Comparison of ENCODE assay signal across 8 mouse cellular contexts in genomic region chr7:38271511-38271811, GRCm38 (mm10). TPM values are rescaled to one million over a fixed set of nuclear protein-coding genes. Genes with fewer than 3 reads are reported as not detected.
DNase-seq lines count a peak whose midpoint lies in the region; ATAC-seq and TF ChIP-seq lines count a peak whose summit lies in the region.

No protein-coding gene starts in this region.

- peak overlapping the region; percentile 48; the same call in 1 of the 2 replicates for H3K27ac ChIP-seq in lung, embryonic 15.5 days
- H3K27ac ChIP-seq in embryonic fibroblast, embryonic 13.5 days (ENCODE audit: insufficient read depth, low read length) = peak overlapping the region; percentile 75
- peak overlapping the region; percentile 60; the same call in 1 of the 2 replicates for H3K27ac ChIP-seq in intestine, postnatal 0 days (ENCODE audit: low read depth, low read length)
- H3K27ac ChIP-seq in neural tube, embryonic 14.5 days (ENCODE audit: low read depth, low read length) = peak overlapping the region; percentile 73

- TF ChIP-seq POLR2A in embryonic fibroblast, embryonic 13.5 days (IDR thresholded peaks at IDR 0.05; ENCODE audit: low read depth, low read length) = no peak

- no peak for ATAC-seq in lung, embryonic 15.5 days (ENCODE audit: borderline replicate concordance, extremely low read depth, low FRiP score, low TSS enrichment)
- peak; percentile 56 for ATAC-seq in intestine, postnatal 0 days
- ATAC-seq in neural tube, embryonic 14.5 days (ENCODE audit: low read depth) = no peak

- peak overlapping the region; percentile 83 for H3K4me2 ChIP-seq in lung, embryonic 15.5 days
- peak overlapping the region; percentile 90 for H3K4me2 ChIP-seq in intestine, postnatal 0 days (replicated peaks; ENCODE audit: low read depth)
- peak overlapping the region; percentile 98 for H3K4me2 ChIP-seq in neural tube, embryonic 14.5 days (ENCODE audit: low read depth, low read length)

- H3K4me1 ChIP-seq in lung, embryonic 15.5 days = peaks cover 10% of the 10 kb centered on the region
- H3K4me1 ChIP-seq in embryonic fibroblast, embryonic 13.5 days (ENCODE audit: control insufficient read depth, insufficient read depth, low read length) = peaks cover 4% of the 10 kb centered on the region
- peaks cover 6% of the 10 kb centered on the region; the same call in 1 of the 2 replicates for H3K4me1 ChIP-seq in intestine, postnatal 0 days (replicated peaks; ENCODE audit: control insufficient read depth, insufficient read depth, low read length)
- peaks cover 12% of the 10 kb centered on the region for H3K4me1 ChIP-seq in neural tube, embryonic 14.5 days (ENCODE audit: control insufficient read depth, insufficient read depth, low read length)

- no peak for DNase-seq in lung, adult 18-20 months
- no peak for DNase-seq in adrenal gland, adult 18-20 months (ENCODE audit: low spot score in 2 of 2)
- no peak for DNase-seq in cerebellum, adult 11 months
- no peak for DNase-seq in thymus, adult 18-20 months

- H3K27me3 ChIP-seq in lung, embryonic 15.5 days = no peaks in the 10 kb centered on the region
- H3K27me3 ChIP-seq in intestine, postnatal 0 days (replicated peaks; ENCODE audit: control insufficient read depth, insufficient read depth, low read length) = no peaks in the 10 kb centered on the region
- H3K27me3 ChIP-seq in neural tube, embryonic 14.5 days (ENCODE audit: control insufficient read depth, insufficient read depth, low read length) = no peaks in the 10 kb centered on the region

- H3K36me3 ChIP-seq in lung, embryonic 15.5 days = peaks cover 16% of the 10 kb centered on the region; the same call in 1 of the 2 replicates
- peaks cover 1% of the 10 kb centered on the region; the same call in 1 of the 2 replicates for H3K36me3 ChIP-seq in intestine, postnatal 0 days (ENCODE audit: control insufficient read depth, insufficient read depth)
- H3K36me3 ChIP-seq in neural tube, embryonic 14.5 days (ENCODE audit: control insufficient read depth, insufficient read depth, low read length) = peaks cover 3% of the 10 kb centered on the region; the same call in 1 of the 2 replicates

- H3K4me3 ChIP-seq in lung, embryonic 15.5 days = peak overlapping the region; percentile 75
- H3K4me3 ChIP-seq in embryonic fibroblast, embryonic 13.5 days (ENCODE audit: insufficient read depth, low read length) = peak overlapping the region; percentile 75
- peak overlapping the region; percentile 85 for H3K4me3 ChIP-seq in intestine, postnatal 0 days (ENCODE audit: low read depth, low read length)
- H3K4me3 ChIP-seq in neural tube, embryonic 14.5 days (ENCODE audit: low read depth, low read length) = peak overlapping the region; percentile 74

- TF ChIP-seq CTCF in embryonic fibroblast, embryonic 13.5 days (IDR thresholded peaks at IDR 0.05; ENCODE audit: borderline replicate concordance, insufficient read depth, low read length) = no peak
- TF ChIP-seq CTCF in intestine, postnatal 0 days (IDR thresholded peaks at IDR 0.05; ENCODE audit: low read depth) = no peak

- WGBS in lung, embryonic 15.5 days = under 1% methylated on average over 11 of the region's 11 CpGs
- WGBS in intestine, postnatal 0 days = 0% methylated on average over 11 of the region's 11 CpGs
- WGBS in neural tube, embryonic 14.5 days = under 1% methylated on average over 11 of the region's 11 CpGs

- no peaks in the 10 kb centered on the region for H3K9me3 ChIP-seq in lung, embryonic 15.5 days
- no peaks in the 10 kb centered on the region for H3K9me3 ChIP-seq in intestine, postnatal 0 days (ENCODE audit: control insufficient read depth)
- H3K9me3 ChIP-seq in neural tube, embryonic 14.5 days (ENCODE audit: control insufficient read depth, low read length) = no peaks in the 10 kb centered on the region

- peak overlapping the region; percentile 58 for H3K9ac ChIP-seq in lung, embryonic 15.5 days
- peak overlapping the region; percentile 79 for H3K9ac ChIP-seq in intestine, postnatal 0 days (ENCODE audit: low read depth, low read length)
- peak overlapping the region; percentile 80 for H3K9ac ChIP-seq in neural tube, embryonic 14.5 days (replicated peaks; ENCODE audit: low read depth, low read length)

RNA-seq across cellular contexts. Expression of gene Pop4, which starts 0.2 kb away (rescaled TPM):
- polyA plus RNA-seq in lung, embryonic 15.5 days (2015; fragmentation: Nextera tagmentation; extraction: Ambion mirVana) = 57.5 and 59.5 TPM in 2 replicates
- polyA plus RNA-seq in embryonic fibroblast, embryonic 13.5 days (2011; ENCODE audit: insufficient read length, low read depth, missing spikeins) = 42.3 and 44.0 TPM in 2 replicates
- polyA plus RNA-seq in intestine, postnatal 0 days (2015; fragmentation: Nextera tagmentation; extraction: Ambion mirVana) = 20.6 and 23.2 TPM in 2 replicates
- polyA plus RNA-seq in neural tube, embryonic 14.5 days (2014; fragmentation: Nextera tagmentation; extraction: Ambion mirVana) = 81.2 and 85.0 TPM in 2 replicates
- total RNA-seq in adrenal gland, adult 18-20 months (2021) = 10 to 100 TPM; 30.1 to 58.8 TPM

RNA-seq across cellular contexts. Expression of gene Plekhf1, which starts 43.6 kb away (rescaled TPM):
- 5.5 TPM in 2 replicates for polyA plus RNA-seq in lung, embryonic 15.5 days (2015; fragmentation: Nextera tagmentation; extraction: Ambion mirVana)
- 9.6 and 11.9 TPM in 2 replicates for polyA plus RNA-seq in embryonic fibroblast, embryonic 13.5 days (2011; ENCODE audit: insufficient read length, low read depth, missing spikeins)
- polyA plus RNA-seq in intestine, postnatal 0 days (2015; fragmentation: Nextera tagmentation; extraction: Ambion mirVana) = 5.2 and 5.9 TPM in 2 replicates
- polyA plus RNA-seq in neural tube, embryonic 14.5 days (2014; fragmentation: Nextera tagmentation; extraction: Ambion mirVana) = 0.32 and 0.68 TPM in 2 replicates
- total RNA-seq in adrenal gland, adult 18-20 months (2021) = 1 to 10 TPM; 4.0 to 4.2 TPM
